Mouse (Mus musculus) cerebellum, adult 9-10 months (tissue): ENCODE results near the gene Hnrnpdl.
A peak's percentile ranks its signal among the peaks of the same experiment; 100 is the strongest.

Experiments
- DNase-seq: peaks from one replicate; pipeline ENCODE4 v3.0.0; 2022

The Hnrnpdl gene

GRCm38 (mm10) chr5:100046096-100046495 is 6.6 kb upstream of the Hnrnpdl start:
- no peak for DNase-seq

DNA sequence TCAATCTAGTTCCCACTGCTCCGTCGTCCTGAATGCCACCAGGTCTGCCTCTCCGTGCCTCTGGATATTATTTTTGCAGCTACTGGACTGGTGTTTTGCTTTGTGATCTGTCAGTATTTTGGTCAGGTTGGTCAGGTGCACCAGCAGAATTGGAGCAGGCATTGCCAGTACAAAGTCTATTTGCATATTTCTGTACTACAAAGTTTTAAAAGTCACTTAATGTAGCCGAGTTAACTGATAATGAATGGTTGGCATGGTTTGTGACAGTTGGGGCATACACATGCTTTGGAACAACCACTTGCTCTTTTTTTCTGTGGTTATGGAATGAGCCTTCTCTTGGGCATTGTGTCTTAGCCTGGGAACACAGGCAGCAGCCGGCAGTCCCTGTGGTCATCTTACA is 5.2 kb upstream of the Hnrnpdl start:
- no peak for DNase-seq

DNA sequence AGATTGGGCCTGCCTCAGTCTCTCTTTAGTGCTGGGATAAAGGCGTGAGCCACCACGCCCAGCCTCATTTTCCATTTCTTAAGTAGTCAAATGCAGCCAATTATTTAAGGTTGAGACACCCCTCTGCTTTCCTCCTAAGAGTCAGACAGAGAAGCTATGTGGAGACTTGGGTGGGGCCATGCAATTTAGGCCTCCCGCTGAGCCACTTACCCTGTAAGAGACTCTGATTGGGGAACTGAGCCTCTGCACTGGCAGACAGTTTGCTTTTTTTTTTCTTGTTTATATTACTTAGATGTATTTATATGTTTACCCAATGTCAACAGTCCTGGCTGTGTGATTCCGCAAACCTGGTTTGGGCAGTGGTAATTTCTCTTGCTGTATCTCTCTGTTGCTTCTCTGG is 4.6 kb upstream of the Hnrnpdl start:
- DNase-seq = no peak

DNA sequence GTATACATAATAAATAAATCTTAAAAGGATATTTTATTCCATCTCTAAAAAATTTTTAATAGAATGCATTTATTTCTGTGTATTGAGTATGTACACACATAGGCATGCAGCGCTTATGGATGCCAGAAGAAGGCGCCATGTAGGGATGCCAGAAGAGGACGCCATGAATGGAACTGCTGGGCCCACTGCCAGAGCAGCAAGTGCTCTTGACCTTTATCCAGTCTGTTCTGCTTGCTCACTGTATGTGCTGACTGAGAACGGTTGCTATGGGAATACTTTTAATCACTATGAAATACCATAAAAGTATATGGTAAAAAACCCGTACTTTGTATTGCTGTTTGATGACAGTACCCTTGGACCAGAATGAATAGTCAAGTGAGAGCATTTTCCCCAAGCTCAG is 3.9 kb upstream of the Hnrnpdl start:
- peak; percentile 76 for DNase-seq

DNA sequence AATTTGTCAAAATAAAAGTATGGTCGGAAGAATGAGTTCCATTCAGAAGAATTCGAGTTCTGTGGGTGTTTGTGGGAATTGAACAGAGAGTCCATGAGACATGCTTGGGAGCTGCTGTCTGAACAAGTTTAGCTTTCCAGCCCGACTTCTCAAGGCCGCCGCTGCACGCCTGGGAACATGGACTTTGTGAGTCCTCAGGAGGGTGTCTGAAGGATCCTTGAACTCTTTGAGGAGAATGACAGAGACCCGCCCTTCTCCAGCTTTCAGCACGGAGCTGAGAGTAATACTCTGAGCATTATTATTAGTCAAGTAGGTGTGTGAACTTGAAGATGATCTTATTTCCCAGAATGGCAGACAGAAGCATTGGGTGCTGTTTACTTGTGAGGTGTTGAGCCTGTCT is 3.0 kb upstream of the Hnrnpdl start:
- DNase-seq = no peak

DNA sequence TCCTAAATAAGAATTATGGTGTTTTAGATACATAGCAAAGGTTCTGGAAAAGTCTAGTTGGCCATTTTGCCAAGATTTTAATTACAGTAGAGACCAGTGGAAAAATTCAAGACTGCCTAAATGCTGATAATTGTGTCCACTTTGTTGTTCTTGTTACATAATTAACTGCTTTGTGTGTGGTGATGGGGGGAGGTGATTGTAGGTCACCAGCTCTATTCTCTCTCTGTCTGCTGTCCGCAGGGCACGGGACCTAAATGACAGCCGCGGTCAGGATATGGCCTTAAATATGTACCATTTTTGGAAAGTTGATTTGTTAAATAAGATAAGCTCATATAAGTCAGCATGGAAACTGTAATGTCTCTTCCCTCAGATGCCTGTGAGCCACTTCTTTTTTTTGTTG is 1.8 kb upstream of the Hnrnpdl start:
- DNase-seq = no peak

- DNase-seq = peak; percentile 73
Observed at GRCm38 (mm10) chr5:100040281-100040784, 869 bp upstream of the Hnrnpdl start.

GRCm38 (mm10) chr5:100038714-100039601 is 506 bp downstream of the Hnrnpdl start:
- peak; percentile 96 for DNase-seq

- DNase-seq = peak; percentile 84
Observed at GRCm38 (mm10) chr5:100037965-100038713, 1.3 kb downstream of the Hnrnpdl start.

DNA sequence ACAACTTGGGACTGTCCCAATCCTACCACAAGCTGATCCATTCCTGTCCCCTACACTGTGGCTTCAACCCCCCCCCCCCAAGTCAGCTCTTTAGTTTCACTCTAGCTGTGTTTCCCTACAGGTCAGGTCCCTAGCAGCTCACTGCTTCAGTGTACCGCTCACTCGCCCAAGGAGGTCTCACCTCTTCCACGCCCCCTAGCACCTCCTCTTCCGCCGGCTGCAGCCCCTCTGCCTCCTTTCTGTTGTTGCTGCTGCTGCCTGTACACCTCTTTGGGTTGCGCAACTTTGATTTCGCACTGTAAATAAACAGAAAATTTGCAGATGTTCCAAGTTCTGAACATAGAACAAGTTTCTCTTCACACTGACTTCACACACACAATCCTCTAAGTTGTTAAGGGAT is 2.8 kb downstream of the Hnrnpdl start:
- no peak for DNase-seq

DNA sequence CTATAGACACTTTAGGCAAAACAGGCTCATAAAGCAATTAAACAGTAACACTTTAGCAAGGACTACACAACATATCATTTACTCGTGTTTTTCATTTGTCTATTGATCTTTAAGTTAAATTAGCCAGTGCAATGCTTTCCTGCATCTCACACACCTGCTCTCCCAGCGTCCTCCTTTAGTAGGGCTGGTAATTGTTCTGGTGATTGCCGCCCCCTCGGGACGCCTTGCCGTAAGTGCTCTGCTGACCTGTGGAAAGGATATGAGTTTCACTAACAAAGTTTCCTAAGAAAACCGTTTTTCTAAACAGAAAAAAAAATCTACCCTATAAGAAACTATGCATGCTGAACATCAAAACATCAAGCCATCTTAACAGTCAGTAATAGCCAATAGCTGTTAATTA is 3.5 kb downstream of the Hnrnpdl start:
- no peak for DNase-seq

DNA sequence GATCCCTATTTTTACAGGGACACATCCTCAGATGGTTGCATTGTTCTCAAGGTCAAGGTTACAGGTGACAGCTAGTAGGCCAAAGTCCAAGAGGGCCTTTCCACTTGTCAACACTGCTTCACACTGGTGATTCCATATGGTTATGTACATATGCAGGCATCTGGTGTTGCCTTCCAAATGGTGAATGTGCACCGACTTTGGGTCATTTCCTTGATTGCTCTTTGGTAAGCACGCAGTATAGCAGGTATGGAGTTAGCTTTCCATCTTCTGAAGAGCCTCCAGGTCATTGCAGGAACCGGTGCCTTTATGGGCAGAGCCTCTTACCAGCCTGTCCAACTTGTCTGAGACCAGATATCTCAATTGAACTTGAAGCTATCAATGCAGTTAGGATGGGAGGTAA is 6.8 kb downstream of the Hnrnpdl start:
- no peak for DNase-seq

- DNase-seq = no peak
Observed at GRCm38 (mm10) chr5:100032107-100032506, 7.4 kb downstream of the Hnrnpdl start.

DNA sequence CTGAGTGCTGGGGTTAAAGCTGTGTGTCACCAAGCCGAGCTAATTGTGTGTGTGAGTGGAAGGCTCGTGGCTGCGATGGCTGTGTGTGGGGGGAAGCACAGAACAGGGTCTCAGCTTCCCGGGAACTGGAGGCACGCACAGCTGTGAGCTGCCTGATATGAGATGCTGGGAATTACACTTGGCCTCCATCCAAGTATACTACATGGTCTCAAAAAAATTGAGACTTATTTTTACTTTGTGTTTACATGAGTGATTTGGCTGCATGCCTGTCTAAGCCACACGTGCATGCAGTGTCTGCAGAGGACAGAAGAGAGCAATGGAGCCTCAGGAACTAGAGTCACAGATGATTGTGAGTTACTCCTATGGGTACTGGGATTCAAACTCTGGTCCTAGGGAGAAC is 9.4 kb downstream of the Hnrnpdl start:
- DNase-seq = peak; percentile 19

- peak; percentile 9 for DNase-seq
Observed at GRCm38 (mm10) chr5:100024868-100025267, 14.6 kb downstream of the Hnrnpdl start.

- peak; percentile 35 for DNase-seq
Observed at GRCm38 (mm10) chr5:100024403-100024802, 15.1 kb downstream of the Hnrnpdl start.

GRCm38 (mm10) chr5:100020089-100020488 is 19.4 kb downstream of the Hnrnpdl start:
- no peak for DNase-seq

GRCm38 (mm10) chr5:100012599-100012998 is 26.9 kb downstream of the Hnrnpdl start:
- DNase-seq = no peak

DNA sequence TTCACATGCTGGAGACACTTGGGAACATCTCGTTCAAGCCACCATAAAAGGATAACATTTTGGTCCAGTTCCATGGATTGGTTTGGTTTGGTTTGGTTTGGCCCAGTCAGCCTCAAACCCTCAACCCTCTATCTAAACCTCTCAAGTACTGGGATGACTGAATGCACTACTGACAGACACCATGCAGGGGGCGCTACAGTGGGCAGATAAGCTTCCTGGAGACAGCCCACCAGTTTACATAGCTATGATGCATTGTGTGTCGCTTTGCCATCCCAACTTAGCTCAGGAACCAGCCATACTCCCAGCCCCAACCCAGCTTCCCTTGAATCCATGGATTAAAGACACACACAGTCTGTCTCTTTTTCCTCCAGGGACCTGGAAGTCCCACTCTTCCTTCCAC is 31.0 kb downstream of the Hnrnpdl start:
- DNase-seq = no peak

DNA sequence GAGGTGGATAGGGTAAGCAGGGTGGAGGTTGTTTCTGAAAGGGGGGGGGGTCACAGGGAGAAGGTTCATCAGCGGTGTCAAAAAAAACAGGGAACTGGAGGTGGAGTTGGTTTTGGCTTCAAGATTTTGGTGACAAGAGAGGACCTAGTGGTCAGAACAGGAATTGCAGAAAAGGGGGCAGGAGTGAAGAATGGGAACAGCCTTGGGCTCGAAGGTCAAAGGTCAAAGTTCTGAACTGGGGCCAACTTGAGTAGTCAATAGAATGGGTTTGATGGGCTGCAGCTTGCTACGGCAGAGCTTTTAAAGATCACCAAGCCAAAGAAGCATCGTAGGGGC is 32.5 kb downstream of the Hnrnpdl start:
- DNase-seq = no peak

GRCm38 (mm10) chr5:100006324-100007039 is 33.0 kb downstream of the Hnrnpdl start:
- DNase-seq = no peak

- no peak for DNase-seq
Observed at GRCm38 (mm10) chr5:100005896-100006295, 33.6 kb downstream of the Hnrnpdl start.

GRCm38 (mm10) chr5:100005431-100005830 is 34.0 kb downstream of the Hnrnpdl start:
- no peak for DNase-seq
